Mouse (Mus musculus) spleen, adult 12 weeks (tissue): ENCODE results near the gene Frmd5.
"Not testable (repeated sequence)": the region's sequence is repeated elsewhere in the genome, so short reads cannot be mapped to it uniquely, and the experiment has no call there.

Experiments
- DNase-seq: peaks from one replicate; pipeline ENCODE4 v3.0.0; 2022; ENCODE audit warnings: low spot score

Gene Frmd5

DNA sequence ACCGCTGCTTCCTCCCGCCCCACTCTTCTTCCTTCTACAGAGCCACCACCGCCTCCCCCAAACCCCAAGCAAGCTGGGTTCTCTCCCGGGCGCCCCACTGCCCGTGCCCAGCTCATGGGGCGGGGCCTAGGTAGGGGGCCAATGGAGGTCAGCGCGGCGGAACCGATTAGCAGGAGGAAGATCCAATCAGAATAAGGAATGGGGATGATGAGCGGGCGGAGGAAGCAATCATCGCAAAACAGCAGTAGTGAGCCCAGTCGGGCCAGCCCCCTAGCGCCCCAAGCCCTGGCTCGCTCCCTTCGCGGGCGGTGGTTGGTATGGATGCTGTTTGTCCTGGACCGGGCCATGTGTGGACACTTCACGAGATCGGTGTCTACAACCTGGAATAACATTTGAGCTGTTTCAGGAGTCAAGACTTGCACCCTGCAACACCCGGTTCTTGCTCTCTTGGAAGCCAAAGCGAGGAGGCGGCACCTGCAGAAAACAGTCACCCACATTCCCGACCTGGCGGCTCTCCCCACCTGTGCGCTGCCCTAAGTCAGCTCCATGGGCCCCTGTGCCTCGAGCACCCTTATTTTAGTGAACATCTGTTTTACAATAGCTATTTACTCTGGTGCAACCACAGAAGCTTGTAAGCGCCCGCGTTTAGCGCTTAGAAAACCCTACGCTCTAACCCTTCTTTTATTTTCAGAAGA is at the start of gene Frmd5:
TSS of gene Frmd5 (minus strand) at position 129 of the 695 bp plus-strand sequence.
- DNase-seq = peak; percentile 62

DNA sequence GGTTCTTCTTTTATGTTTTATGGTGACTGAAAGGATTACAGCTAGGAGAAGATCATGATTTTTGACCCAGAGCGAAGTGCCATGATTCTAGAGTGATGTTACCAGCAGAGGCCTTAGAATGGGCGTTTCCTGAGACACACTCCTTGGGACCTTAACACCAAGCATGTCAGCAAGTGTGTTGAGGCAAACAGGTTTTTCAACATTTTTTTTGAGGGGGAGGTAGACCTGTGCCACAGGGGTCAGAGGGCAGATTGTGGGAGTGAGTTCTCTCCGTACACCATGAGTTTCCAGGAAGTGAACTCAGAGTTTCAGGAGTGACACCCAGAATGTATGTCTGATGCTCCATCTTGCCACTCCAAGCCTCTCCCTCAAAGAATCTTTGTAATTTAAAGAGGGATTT is 47.1 kb upstream of the Frmd5 start:
- DNase-seq = no peak

DNA sequence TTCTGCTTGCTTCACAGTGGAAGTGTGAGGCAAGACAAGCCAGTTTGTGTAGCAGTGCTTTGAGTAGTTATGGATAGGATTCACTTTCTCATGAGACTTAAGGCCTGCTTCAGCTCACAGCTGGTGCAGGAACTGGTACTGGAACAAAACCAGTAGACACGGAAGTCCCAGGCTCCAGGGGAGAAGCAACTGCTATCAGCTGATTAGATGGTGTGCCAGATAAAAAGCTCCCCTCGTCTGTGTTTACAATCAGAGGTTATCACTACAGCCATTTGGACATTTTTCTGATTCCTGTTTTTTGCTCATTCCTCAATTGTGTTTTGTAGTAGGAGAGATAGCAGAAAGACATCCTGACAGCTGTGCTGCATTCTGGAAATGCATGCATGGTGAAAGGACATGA is 45.2 kb upstream of the Frmd5 start:
- no peak for DNase-seq

DNA sequence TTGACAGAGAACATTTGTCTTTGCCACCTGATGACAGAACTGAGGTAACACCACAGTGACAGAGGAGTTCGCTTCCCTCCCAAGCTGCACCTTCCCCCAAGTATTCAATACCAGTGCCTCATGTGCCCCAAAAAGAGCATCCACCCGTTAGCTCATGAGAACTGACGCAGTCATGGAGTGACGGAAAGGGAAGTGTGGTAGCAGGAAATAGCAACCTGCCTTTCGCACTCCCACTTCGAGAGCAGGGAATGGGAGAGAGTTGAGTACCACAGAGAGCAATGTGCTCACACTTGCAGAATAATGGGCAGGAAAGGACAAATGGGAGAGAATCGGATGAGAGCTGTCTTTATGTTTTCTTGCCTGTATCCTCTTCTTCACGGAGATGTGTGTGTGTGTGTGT is 39.2 kb upstream of the Frmd5 start:
- DNase-seq = no peak

DNA sequence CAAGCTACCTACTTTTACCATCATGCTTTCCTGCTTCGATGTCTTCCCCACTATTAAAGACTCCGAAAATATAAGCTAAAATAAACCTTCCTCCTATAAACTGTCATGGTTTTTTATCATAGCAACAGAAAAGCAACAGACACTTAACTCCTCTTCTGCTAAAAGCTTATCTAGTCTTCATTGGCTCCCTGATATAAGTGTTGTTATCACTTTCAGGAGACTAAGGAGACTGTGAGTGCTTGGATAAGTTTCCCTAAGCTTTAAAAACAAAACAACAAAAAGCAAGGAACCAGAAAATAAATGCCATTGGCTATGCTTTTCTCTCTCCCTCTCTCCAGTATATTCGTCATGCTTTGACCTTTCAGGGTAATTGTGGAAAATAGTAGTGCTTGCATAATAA is 35.4 kb upstream of the Frmd5 start:
- DNase-seq = no peak

DNA sequence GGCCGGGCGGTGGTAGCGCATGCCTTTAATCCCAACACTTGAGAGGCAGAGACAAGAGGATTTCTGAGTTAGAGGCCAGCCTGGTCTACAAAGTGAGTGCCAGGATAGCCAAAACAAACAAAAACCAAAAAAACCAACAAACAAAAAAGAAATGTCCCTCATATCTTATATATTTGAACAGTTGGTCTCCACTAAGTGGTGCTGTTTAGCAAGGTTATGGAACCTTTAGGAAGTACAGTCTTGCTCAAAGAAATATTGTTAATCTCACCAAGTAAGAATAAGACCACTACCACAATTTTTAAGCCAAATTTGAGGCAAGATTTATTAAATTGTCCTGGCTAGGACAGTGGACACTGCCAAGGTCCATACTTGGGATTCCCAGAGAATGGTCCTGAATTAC is 34.6 kb upstream of the Frmd5 start:
- DNase-seq = no peak

DNA sequence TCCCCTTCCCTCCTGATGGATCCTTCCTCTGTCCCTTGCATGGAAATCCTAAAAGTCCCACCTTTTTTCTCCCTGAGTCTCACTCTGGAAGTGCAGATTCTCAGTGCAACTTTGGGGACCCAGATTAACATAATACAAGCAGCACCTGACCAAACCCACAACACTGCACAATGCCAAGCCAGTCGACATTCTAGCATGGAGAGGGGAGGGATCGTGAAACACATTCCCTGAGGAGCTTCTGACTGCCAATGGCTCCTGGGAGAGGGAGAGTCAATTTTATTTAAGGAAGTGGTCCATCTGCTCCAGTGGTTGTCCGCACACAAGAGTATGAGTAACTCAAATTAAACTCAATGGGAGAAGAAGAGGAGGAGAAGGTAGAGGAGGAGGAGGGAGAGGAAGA is 28.0 kb upstream of the Frmd5 start:
- no peak for DNase-seq

DNA sequence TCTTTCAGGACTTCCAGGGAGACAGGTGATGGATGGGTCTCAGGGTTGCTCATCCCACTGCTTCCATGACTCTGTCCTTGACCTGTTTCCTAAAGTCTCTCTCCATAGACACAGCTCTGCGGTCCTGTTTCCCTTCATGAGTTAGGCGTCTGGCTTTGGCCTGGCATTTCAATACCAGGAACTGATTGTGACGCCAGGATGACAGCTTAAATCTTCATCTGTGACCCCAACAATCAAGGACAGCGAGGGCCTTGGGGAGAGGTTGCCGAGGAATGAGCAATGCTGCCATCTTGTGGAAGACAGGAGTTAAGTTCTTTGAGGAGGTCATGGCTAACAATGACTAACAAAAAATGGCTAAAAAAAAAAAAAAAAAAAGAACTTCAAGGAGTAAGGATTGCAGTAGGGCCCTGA is 25.6 kb upstream of the Frmd5 start:
- peak; percentile 1 for DNase-seq

DNA sequence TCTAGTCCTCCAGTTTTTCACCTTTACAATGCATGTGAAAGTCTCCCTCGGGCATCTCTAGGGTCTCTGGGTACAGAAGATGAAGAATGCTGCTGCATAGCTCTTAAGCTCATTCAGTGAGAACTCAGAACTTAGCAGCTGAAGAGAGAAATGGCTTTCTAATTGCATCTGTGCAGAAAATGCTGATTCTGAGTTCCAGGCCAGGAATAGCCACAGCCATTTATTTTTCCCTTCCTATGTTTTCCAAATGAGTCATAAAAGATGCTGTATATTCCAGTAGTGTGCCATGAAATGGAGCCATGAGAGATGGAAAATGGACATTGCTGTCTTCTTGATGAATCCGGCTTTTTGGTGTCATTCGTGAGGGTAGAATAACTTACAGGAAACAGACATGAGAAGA is 21.5 kb upstream of the Frmd5 start:
- DNase-seq = no peak

DNA sequence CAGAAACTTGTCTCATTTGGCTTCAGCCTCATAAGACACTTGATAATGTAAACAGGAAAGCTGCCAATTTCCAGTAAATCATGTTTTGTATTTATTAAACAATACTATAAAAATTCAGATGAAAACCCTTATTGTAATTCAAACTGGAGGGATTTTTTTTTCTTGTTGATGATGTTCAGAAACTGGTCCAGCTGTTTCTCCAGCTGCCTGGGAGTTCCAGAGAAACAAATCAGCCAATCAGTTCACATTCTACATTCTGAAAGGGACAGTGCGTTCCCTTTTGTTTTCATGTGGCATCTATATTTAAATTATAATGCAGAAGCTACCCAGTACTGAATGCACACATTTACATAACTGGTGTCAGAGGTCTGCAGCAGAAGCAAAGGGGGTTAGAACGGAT is 19.3 kb upstream of the Frmd5 start:
- DNase-seq = no peak

DNA sequence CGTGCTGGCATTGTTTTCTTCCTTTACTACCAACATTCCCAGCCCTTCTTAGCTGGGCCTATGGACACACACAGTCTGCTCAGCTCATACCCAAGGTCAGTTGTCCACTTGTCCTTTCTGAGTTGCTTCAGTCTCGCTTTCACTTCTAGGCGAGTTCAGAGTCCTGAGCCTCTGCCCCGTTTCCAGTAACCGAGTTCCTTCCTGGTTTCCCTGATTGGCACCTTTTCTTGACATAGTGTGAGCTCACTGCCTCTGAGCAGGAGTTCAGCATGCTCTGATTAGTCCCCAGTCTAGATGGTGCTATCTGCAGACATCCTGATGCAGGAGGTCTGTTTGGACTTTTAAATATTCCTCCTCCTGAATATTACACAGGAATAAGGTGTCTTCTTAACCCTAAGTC is 17.8 kb upstream of the Frmd5 start:
- DNase-seq = no peak

DNA sequence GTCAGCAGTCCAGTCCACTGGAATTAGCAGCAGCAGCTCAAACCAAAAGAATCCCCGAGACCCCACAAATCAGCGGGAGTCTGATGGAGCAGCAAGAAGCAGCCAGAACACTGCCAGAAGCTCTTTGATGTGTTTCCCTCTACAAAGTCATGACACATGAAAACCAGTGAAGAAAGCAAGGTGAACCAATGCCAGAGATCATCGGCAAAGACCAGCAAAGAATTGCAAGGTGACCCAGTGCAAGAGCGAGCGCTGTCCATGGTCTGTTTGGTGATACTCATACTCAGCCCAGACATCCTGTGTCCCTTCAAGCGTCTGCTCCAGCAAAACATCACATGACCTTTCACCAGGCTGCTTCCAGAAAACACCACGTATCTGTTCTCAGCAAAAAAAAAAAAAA is 14.9 kb upstream of the Frmd5 start:
- DNase-seq = no peak

DNA sequence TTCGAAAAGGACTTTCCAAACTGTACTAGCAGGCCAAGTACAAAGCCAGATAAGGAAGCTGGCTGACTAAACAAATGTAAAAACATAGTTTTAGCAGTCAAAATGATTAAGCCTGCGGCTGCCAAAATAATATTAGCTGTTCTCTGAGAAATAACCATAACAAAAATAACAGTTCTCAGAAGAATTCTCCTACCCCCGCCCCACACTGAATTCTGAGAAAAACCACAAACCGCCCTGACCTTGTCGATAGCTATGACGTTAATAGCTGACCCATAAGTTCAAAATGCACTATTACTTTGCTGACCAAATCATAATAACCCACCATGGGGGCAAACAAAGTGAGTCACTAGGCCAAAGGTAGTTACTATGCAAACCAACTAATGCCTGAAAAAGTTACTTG is 4.0 kb upstream of the Frmd5 start:
- not testable (repeated sequence) for DNase-seq

DNA sequence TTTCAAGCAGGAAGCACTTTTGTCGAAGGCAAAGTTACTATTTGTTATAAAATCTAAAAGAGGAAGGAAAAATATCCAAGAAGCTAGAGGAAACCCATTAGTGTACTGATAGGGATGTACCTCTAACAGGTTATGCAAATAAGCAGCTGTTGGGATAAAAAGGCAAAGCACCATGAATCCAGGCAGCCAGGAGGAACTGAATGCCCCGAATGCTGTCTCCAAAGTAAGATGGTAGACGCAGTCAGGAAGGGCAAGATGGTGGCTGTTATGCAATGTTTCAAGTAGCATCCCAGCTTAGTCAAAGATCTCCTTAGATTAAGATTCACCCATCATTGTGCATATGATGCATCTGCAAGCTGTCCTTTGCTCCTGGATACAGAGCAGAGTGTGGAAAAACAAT is 2.2 kb upstream of the Frmd5 start:
- no peak for DNase-seq

DNA sequence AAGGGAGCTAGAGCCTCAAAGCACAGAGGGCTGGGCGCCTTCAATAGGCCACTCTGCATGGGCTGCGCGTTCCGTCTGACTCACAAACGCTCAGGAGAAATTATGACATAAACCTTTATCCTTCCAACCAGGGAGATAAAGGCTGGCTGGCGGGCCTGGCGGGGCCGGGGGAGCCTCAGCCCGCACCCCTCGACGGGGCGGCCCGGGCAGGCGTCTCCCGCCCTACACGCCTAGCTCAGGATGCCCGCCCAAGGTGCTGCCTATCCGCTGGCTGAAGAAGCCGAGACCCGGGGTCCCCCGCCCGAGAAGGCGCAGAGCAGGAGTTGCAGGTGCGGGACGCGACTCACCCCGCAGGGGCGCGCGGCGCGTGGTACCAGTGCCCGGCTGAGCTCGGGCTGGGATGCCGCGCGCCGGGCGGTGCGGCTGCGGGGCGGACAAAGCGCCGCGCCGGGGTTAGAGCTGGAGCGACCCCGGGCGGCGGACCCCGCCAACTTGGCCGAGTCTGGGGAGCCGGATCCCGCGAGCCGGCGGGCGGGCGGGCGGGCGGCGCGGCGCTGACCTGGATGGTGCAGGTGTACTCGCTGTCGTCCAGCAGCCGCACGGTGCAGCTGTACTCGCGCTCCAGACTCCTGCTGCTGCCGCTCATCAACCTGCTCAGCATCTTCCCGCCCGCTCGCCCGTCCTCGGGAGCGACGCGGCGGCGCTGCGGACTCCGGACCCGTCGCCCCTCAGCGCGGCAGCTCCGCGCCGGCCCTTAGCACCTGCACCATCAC is 530 bp downstream of the Frmd5 start:
- DNase-seq = peak; percentile 1

DNA sequence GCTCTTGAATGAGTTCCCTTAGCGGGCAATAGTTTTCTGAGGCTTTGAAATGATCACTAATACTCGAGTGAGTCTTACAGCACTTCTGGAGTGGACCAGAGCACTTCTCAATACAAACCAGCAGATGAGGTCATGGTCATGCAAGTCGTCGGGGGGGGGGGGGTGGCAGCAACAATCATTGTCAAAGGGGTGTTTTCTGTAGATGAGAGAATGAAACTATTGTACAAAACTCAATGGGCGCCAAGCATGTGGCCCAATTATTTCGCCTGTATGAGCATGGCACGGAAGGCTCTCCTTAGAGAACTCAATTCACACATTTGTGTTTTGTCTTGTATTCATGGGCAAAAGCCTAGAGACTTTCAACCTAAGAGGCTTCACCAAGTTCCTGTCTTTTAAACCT is 7.8 kb downstream of the Frmd5 start:
- DNase-seq = no peak

DNA sequence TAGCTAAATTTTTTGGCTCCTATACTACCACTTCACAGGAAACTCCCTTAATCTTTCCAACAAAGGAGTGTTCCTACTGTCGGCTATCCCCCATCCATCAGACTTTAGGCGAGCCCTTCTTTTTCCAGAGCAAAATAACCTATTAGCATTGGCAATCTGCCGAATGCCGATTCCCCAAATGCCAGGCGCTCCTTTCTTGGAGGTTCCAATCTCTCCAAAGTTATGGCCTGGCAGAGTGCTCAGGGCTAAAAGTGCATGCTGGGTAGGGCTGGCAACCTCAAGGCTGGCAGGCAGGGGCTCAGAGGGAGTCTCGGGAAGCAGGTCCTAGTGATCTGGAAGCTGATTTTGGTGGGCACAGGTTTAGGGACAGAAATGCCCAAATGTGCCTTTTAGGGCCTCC is 10.9 kb downstream of the Frmd5 start:
- DNase-seq = no peak

DNA sequence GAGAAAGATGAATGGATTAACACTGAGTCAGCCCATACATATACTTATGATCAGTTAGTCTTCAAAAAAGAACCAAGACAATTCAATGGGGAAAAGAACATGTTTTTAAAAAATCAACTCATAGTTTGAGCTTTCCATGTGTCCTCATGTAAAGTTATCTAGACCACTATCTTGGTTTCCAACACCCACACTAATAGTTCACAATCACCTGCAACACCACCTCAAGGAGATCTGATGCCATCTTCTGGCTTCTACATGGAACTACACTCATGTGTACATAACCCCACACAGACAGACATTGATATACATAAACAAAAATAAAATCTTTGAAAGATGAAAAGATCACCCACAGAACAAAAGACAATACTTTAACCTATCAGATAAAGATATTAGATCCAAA is 17.1 kb downstream of the Frmd5 start:
- DNase-seq = no peak

DNA sequence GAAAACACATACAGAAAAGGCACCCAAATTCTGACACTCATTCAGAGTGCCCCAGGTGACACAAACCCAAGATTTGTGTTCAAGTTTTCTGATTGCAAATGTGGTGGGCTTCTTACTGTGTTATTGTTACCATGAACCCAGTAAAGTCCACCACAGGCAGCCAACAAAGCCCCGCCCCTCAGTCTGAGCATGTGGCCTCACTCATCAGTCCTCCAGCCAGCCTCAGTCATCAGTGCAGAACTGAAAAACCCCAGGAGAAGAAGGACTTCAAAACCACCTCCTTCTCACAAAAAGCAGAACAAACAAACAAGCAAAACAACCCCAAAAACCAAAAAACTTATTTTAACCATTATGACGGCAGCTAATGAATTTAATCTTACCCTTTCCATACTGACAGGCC is 18.5 kb downstream of the Frmd5 start:
- DNase-seq = no peak

DNA sequence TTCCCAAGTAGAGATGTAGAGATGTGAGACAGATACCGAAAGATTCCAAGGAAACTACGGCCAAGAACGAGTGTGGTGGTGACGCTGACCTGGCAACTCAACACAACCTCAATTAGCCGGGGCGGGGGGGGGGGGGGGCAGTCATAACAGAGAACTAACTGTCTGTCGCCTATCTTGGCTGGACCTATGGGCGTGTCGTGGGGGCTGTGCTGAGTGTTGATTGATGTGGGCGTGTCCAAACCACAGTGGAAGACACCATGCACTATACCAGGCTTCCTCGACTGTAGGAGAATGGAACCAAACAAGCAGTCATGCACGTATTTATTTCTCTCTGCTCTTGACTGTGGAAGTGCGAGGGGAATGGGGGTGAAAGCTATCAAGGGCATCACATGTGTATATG is 19.1 kb downstream of the Frmd5 start:
- no peak for DNase-seq

DNA sequence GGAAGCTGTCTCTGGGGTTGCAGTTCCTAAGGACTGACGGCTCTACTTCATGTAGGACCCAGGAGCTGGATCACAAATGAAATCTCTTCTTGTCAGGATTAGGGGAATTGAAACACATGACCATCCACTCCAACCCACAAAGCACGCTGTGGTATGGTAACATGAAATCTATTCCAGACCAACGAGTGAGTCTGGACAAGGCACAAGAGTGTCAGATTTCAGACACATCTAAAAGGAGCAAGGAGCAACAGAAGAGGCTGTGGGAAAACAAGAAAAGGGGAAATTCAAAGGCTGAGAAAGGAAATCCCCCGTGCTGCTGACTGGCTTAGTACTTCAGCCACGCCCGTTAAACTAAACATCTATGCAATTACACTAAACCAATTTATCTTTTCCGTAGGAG is 19.6 kb downstream of the Frmd5 start:
- no peak for DNase-seq

DNA sequence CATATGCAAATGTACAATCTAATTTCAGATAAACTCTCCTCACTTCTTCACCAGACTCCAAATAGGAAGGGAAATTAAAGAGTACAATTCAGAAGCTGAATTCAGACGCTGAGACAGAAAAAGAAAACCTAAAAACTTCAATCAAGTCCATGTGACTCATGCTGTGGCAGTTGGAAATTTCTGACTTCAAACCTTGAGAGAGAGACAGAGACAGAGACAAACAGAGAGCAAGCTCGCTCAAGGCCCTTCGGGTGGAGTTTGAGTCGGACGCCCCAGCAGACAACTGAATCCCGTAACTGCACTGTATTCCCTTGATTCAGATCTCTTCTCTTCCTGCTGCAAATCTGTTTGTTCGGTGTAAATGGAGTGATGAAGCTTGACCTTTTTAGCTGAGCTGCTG is 30.7 kb downstream of the Frmd5 start:
- DNase-seq = no peak

DNA sequence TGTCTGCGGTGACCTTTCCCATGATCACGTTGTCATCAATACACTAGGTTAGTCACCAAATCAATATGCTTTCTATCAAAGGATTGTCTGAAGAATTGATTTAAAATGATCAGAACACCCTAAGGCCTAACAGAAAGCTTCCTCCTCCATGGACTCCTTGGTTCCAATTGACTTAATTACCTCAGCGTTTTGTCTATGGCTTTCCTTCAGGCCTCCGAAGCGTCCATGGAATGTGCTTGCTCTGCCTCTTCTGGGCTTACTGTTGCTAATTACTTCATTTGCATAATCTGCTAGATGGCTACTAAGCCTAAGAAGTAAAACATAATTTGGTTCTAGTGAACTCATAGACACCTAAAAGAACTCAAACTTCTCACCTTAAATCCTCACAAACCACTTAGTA is 42.0 kb downstream of the Frmd5 start:
- DNase-seq = no peak

DNA sequence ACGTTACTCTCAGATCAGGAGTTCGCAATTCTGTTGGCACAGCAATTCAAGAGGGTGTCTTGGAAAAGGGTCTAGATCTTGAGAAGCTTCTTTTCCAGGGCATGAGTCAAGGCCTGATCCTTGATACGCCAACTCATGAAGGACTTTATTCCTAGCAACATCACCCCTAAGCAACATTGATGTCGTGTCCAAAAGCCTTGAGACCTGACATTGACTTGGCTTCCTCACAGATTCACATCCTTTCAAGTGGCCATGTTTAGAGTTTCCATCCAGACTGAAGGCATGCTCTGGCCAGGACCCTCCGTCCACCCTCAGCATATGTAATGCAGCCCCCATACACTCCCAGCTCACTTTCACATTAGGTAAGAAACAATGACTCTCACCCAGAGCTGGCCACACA is 45.0 kb downstream of the Frmd5 start:
- no peak for DNase-seq
